Mouse (Mus musculus): ENCODE measurements around the gene Vmn1r79.

DNA sequence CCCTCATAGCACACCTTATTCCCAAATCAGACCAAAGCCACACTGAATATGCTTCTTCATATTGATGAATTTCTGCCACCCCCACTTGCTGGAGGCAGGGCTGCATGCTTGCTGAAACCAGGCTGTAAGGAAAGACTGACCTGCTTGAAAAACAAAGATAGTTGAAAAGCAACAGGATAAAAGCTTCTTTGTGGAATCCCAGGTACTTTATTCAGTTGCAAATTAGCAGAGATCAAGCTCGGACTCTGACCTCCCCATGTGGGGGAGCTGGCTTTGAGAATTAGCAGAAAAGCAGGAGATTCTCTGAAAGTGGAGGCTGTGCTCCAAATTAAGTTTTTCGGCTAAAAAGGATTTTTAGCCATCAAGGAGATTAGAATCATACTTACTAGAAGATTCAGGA lies 33.1 kb downstream of the Vmn1r79 start:
- TF ChIP-seq CTCF (conservative IDR thresholded peaks at IDR 0.05 in 1 of 2, IDR thresholded peaks at IDR 0.05 in 1 of 2; ENCODE audit: low read depth in 2 of 2, low read length in 2 of 2) = no peak
- TF ChIP-seq CHD2 (IDR thresholded peaks at IDR 0.05; ENCODE audit: low read length) = no peak
- no peak for TF ChIP-seq POLR2A (IDR thresholded peaks at IDR 0.05; ENCODE audit: low read depth, low read length)
- TF ChIP-seq KAT2A (IDR thresholded peaks at IDR 0.05; ENCODE audit: insufficient replicate concordance, low read length) = no peak
- TF ChIP-seq GABPA (IDR thresholded peaks at IDR 0.05; ENCODE audit: insufficient replicate concordance, low read depth, low read length) = no peak
- no peak for TF ChIP-seq TBP (conservative IDR thresholded peaks at IDR 0.05; ENCODE audit: low read depth, low read length)
- TF ChIP-seq POLR2AphosphoS2 (IDR thresholded peaks at IDR 0.05; ENCODE audit: low read depth, low read length) = no peak
- TF ChIP-seq E2F4 (IDR thresholded peaks at IDR 0.05; ENCODE audit: insufficient replicate concordance, low read depth, low read length) = no peak

Measured in CH12.LX (cell line).